Mouse (Mus musculus) hindbrain, embryonic 15.5 days (tissue): ENCODE results near the gene Gm45799. TPM values are rescaled to one million over a fixed set of nuclear protein-coding genes. Genes with fewer than 3 reads are reported as not detected.

ENCODE experiments used
- ATAC-seq: fragments of 200-750 bp; cut with Nextera tagmentation; 2 replicates; pipeline ENCODE4 v1.8.0; 2017; ENCODE audit warnings: low read depth, moderate number of reproducible peaks, moderate TSS enrichment; ENCODE audit not compliant: low FRiP score
- H3K27ac ChIP-seq: fragments of 300-500 bp; sonication (generic); replicated peaks from 2 replicates; pipeline ENCODE4 v1.5.1; 2015; ENCODE audit warnings: mild to moderate bottlenecking, inconsistent platforms
- H3K27me3 ChIP-seq: fragments of 300-500 bp; sonication (generic); 2 replicates; pipeline ENCODE4 v1.6.1; 2015; ENCODE audit warnings: control low read depth, inconsistent platforms
- H3K36me3 ChIP-seq: fragments of 300-500 bp; sonication (generic); 2 replicates; pipeline ENCODE4 v1.6.1; 2015; ENCODE audit warnings: control low read depth, inconsistent platforms
- H3K4me1 ChIP-seq: fragments of 300-500 bp; sonication (generic); replicated peaks from 2 replicates; pipeline ENCODE4 v1.6.1; 2015; ENCODE audit warnings: control low read depth, inconsistent platforms
- H3K4me2 ChIP-seq: fragments of 300-500 bp; sonication (generic); 2 replicates; pipeline ENCODE4 v1.6.1; 2015; ENCODE audit warnings: moderate library complexity, mild to moderate bottlenecking, inconsistent platforms
- H3K4me3 ChIP-seq: fragments of 300-500 bp; sonication (generic); 2 replicates; pipeline ENCODE4 v1.5.1; 2015; ENCODE audit warnings: mild to moderate bottlenecking, inconsistent platforms
- H3K9ac ChIP-seq: fragments of 300-500 bp; sonication (generic); 2 replicates; pipeline ENCODE4 v1.6.1; 2015; ENCODE audit warnings: inconsistent platforms
- H3K9me3 ChIP-seq: fragments of 300-500 bp; sonication (generic); 2 replicates; pipeline ENCODE4 v1.6.1; 2016; ENCODE audit warnings: control low read depth, inconsistent platforms
- WGBS: fragments of 180-500 bp; shearing (Covaris S2); methylation state at CpG from one replicate; pipeline ENCODE4 v1.1.7; 2015; 5-methylcytosine and 5-hydroxymethylcytosine counted together
- polyA plus RNA-seq: library from polyadenylated mRNA; unstranded; fragments of >200 nt; fragmentation: Nextera tagmentation; extraction: Ambion mirVana; gene quantifications from 2 replicates; pipeline ENCODE4 v1.2.1, GENCODE M21; 2015

Gm45799 gene
- polyA plus RNA-seq = 18.2 and 18.7 TPM in 2 replicates

- no peaks in the 10 kb centered on the region for H3K9me3 ChIP-seq
- peak; percentile 97 for ATAC-seq
- under 1% methylated on average over 44 of the region's 45 CpGs for WGBS
Measured at GRCm38 (mm10) chr7:105640233-105640893, at the start of gene Gm45799, which contains the start of gene Arfip2. Gene Gm45799 (plus strand): TSS chr7:105640552. Gene Arfip2 (minus strand): TSS chr7:105640416.

GRCm38 (mm10) chr7:105602860-105603623 is 37.3 kb upstream of the Gm45799 start:
- Histone ChIP-seq H3K4me2 (no peak overlapping the region), H3K36me3 (no peaks in the 10 kb centered on the region), H3K9me3 (no peaks in the 10 kb centered on the region), H3K4me3 (no peak overlapping the region), H3K4me1 (no peaks in the 10 kb centered on the region), H3K9ac (no peak overlapping the region), H3K27ac (no peak overlapping the region), H3K27me3 (no peaks in the 10 kb centered on the region)
- peak; percentile 76; the same call in 1 of the 2 replicates for ATAC-seq
- WGBS = 36% methylated on average over 9 of the region's 9 CpGs

More at GRCm38 (mm10) chr7:105640233-105640893, at the start of gene Gm45799, which contains the start of gene Arfip2:
- H3K4me3 ChIP-seq = peak within 1 kb of the TSS; percentile 77
- H3K36me3 ChIP-seq = peaks cover 26% of the 10 kb centered on the region
- no peaks in the 10 kb centered on the region for H3K27me3 ChIP-seq
- H3K9ac ChIP-seq = peak within 1 kb of the TSS; percentile 86
- H3K4me1 ChIP-seq = peaks cover 30% of the 10 kb centered on the region
- peak within 1 kb of the TSS; percentile 91 for H3K27ac ChIP-seq
- peak within 1 kb of the TSS; percentile 90 for H3K4me2 ChIP-seq

- WGBS = 91% methylated on average over 3 of the region's 3 CpGs
- H3K9me3 ChIP-seq = no peaks in the 10 kb centered on the region
- no peak overlapping the region for H3K27ac ChIP-seq
- H3K4me2 ChIP-seq = no peak overlapping the region
- ATAC-seq = no peak
- H3K27me3 ChIP-seq = no peaks in the 10 kb centered on the region
- H3K36me3 ChIP-seq = peaks cover 40% of the 10 kb centered on the region
- H3K4me3 ChIP-seq = no peak overlapping the region
- H3K4me1 ChIP-seq = no peaks in the 10 kb centered on the region
- no peak overlapping the region for H3K9ac ChIP-seq
Measured at GRCm38 (mm10) chr7:105608467-105608866, 31.9 kb upstream of the Gm45799 start.

GRCm38 (mm10) chr7:105611767-105612166 is 28.6 kb upstream of the Gm45799 start:
- Histone ChIP-seq H3K27ac (no peak overlapping the region), H3K9ac (no peak overlapping the region), H3K4me1 (no peaks in the 10 kb centered on the region), H3K4me3 (no peak overlapping the region), H3K27me3 (no peaks in the 10 kb centered on the region), H3K9me3 (no peaks in the 10 kb centered on the region), H3K4me2 (no peak overlapping the region), H3K36me3 (peaks cover 73% of the 10 kb centered on the region)
- no peak for ATAC-seq
- WGBS = 97% methylated on average over 1 of the region's 1 CpGs

- Histone ChIP-seq H3K27me3 (no peaks in the 10 kb centered on the region), H3K4me1 (no peaks in the 10 kb centered on the region), H3K36me3 (peaks cover 98% of the 10 kb centered on the region), H3K27ac (no peak overlapping the region), H3K4me3 (no peak overlapping the region), H3K9ac (no peak overlapping the region), H3K9me3 (no peaks in the 10 kb centered on the region), H3K4me2 (no peak overlapping the region)
- 83% methylated on average over 1 of the region's 1 CpGs for WGBS
- ATAC-seq = no peak
Measured at GRCm38 (mm10) chr7:105614400-105614799, 26.0 kb upstream of the Gm45799 start.

GRCm38 (mm10) chr7:105615720-105616119 is 24.6 kb upstream of the Gm45799 start:
- no peak overlapping the region for H3K4me2 ChIP-seq
- no peaks in the 10 kb centered on the region for H3K9me3 ChIP-seq
- peaks cover 89% of the 10 kb centered on the region for H3K36me3 ChIP-seq
- ATAC-seq = no peak
- no peaks in the 10 kb centered on the region for H3K4me1 ChIP-seq
- H3K27me3 ChIP-seq = no peaks in the 10 kb centered on the region
- WGBS = 90% methylated on average over 1 of the region's 1 CpGs
- no peak overlapping the region for H3K9ac ChIP-seq
- H3K27ac ChIP-seq = no peak overlapping the region
- no peak overlapping the region for H3K4me3 ChIP-seq

GRCm38 (mm10) chr7:105616561-105616960 is 23.8 kb upstream of the Gm45799 start:
- no peak for ATAC-seq

GRCm38 (mm10) chr7:105617810-105618209 is 22.5 kb upstream of the Gm45799 start:
- ATAC-seq = no peak
- 97% methylated on average over 22 of the region's 22 CpGs for WGBS
- no peak overlapping the region for H3K27ac ChIP-seq

More at GRCm38 (mm10) chr7:105616561-105616960, 23.8 kb upstream of the Gm45799 start:
- no peaks in the 10 kb centered on the region for H3K9me3 ChIP-seq
- no peak overlapping the region for H3K4me3 ChIP-seq
- peaks cover 88% of the 10 kb centered on the region for H3K36me3 ChIP-seq
- no peaks in the 10 kb centered on the region for H3K27me3 ChIP-seq
- H3K9ac ChIP-seq = no peak overlapping the region
- WGBS = 95% methylated on average over 6 of the region's 6 CpGs
- H3K27ac ChIP-seq = no peak overlapping the region
- H3K4me1 ChIP-seq = no peaks in the 10 kb centered on the region
- H3K4me2 ChIP-seq = no peak overlapping the region

GRCm38 (mm10) chr7:105619701-105620100 is 20.7 kb upstream of the Gm45799 start:
- ATAC-seq = no peak
- 89% methylated on average over 3 of the region's 3 CpGs for WGBS
- H3K27me3 ChIP-seq = no peaks in the 10 kb centered on the region
- no peak overlapping the region for H3K9ac ChIP-seq
- no peaks in the 10 kb centered on the region for H3K9me3 ChIP-seq
- H3K27ac ChIP-seq = no peak overlapping the region
- no peaks in the 10 kb centered on the region for H3K4me1 ChIP-seq
- H3K4me2 ChIP-seq = no peak overlapping the region
- H3K4me3 ChIP-seq = no peak overlapping the region
- H3K36me3 ChIP-seq = peaks cover 88% of the 10 kb centered on the region

More at GRCm38 (mm10) chr7:105617810-105618209, 22.5 kb upstream of the Gm45799 start:
- Histone ChIP-seq H3K9me3 (no peaks in the 10 kb centered on the region), H3K9ac (no peak overlapping the region), H3K4me1 (no peaks in the 10 kb centered on the region), H3K27me3 (no peaks in the 10 kb centered on the region), H3K36me3 (peaks cover 88% of the 10 kb centered on the region), H3K4me3 (no peak overlapping the region), H3K4me2 (no peak overlapping the region)

GRCm38 (mm10) chr7:105621053-105621452 is 19.3 kb upstream of the Gm45799 start:
- Histone ChIP-seq H3K4me1 (no peaks in the 10 kb centered on the region), H3K4me3 (no peak overlapping the region), H3K36me3 (peaks cover 82% of the 10 kb centered on the region), H3K9ac (no peak overlapping the region), H3K9me3 (no peaks in the 10 kb centered on the region), H3K27ac (no peak overlapping the region), H3K4me2 (no peak overlapping the region), H3K27me3 (no peaks in the 10 kb centered on the region)
- WGBS = 73% methylated on average over 4 of the region's 4 CpGs
- no peak for ATAC-seq

GRCm38 (mm10) chr7:105621646-105622292 is 18.6 kb upstream of the Gm45799 start:
- no peak overlapping the region for H3K9ac ChIP-seq
- 86% methylated on average over 8 of the region's 8 CpGs for WGBS
- H3K27ac ChIP-seq = no peak overlapping the region
- no peaks in the 10 kb centered on the region for H3K4me1 ChIP-seq
- H3K36me3 ChIP-seq = peaks cover 75% of the 10 kb centered on the region
- no peak for ATAC-seq
- H3K9me3 ChIP-seq = no peaks in the 10 kb centered on the region
- H3K27me3 ChIP-seq = no peaks in the 10 kb centered on the region
- no peak overlapping the region for H3K4me3 ChIP-seq
- no peak overlapping the region for H3K4me2 ChIP-seq

GRCm38 (mm10) chr7:105625397-105625796 is 15.0 kb upstream of the Gm45799 start:
- ATAC-seq = no peak
- Histone ChIP-seq H3K4me2 (no peak overlapping the region), H3K36me3 (peaks cover 46% of the 10 kb centered on the region), H3K4me3 (no peak overlapping the region), H3K9ac (no peak overlapping the region), H3K27ac (no peak overlapping the region), H3K4me1 (peaks cover 15% of the 10 kb centered on the region), H3K9me3 (no peaks in the 10 kb centered on the region), H3K27me3 (no peaks in the 10 kb centered on the region)
- 74% methylated on average over 6 of the region's 6 CpGs for whole genome bisulfite sequencing
